Mouse (Mus musculus): ENCODE results near the gene Gm45261.

- TF ChIP-seq TBP (conservative IDR thresholded peaks at IDR 0.05; ENCODE audit: low read depth, low read length) = no peak
- TF ChIP-seq CTCF (conservative IDR thresholded peaks at IDR 0.05 in 1 of 2, IDR thresholded peaks at IDR 0.05 in 1 of 2; ENCODE audit: low read depth in 2 of 2, low read length in 2 of 2) = no peak
- TF ChIP-seq POLR2A (IDR thresholded peaks at IDR 0.05; ENCODE audit: low read depth, low read length) = no peak
- TF ChIP-seq ZC3H11A (IDR thresholded peaks at IDR 0.05; ENCODE audit: low read depth, low read length) = no peak
- TF ChIP-seq SMC3 (IDR thresholded peaks at IDR 0.05; ENCODE audit: low read depth, low read length) = no peak
- no peak for TF ChIP-seq MAFK (IDR thresholded peaks at IDR 0.05; ENCODE audit: insufficient replicate concordance, low read length)
- no peak for TF ChIP-seq JUND (conservative IDR thresholded peaks at IDR 0.05; ENCODE audit: low read depth, low read length)
- TF ChIP-seq MAX (IDR thresholded peaks at IDR 0.05; ENCODE audit: low read length) = no peak
- TF ChIP-seq ELF1 (IDR thresholded peaks at IDR 0.05; ENCODE audit: low read depth, low read length) = peak; percentile 55
Measured at GRCm38 (mm10) chr1:80451914-80452549, 9.2 kb downstream of the Gm45261 start.
